Mouse (Mus musculus): ENCODE results near the gene Xirp1.

DNA sequence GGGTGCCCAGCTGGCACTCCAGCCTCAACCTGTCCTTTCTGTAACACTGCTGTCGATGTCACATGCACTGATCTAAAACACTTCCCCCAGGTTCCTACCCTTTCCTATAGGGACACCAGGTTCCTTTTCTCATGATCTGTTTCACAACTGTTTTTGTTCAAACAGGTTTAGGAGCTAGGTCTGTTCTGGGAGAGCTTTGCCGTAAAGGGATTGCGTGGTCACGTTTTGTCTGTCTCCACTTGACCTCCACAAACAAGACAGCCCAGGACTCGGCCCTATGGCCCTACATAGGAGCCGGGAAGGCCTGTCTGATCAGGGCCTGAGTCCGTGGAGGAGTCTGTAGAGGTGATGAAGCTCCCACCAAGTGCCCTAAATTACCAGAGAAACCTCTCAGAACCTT lies 53.6 kb downstream of the Xirp1 start:
- TF ChIP-seq CTCF (IDR thresholded peaks at IDR 0.05; ENCODE audit: low read depth, low read length) (no peak), POLR2A (IDR thresholded peaks at IDR 0.05; ENCODE audit: borderline replicate concordance, low read depth, low read length) (no peak)

All from bone marrow macrophage, adult 2 months (primary cell).